Mouse (Mus musculus) stomach, embryonic 15.5 days (tissue): ENCODE measurements around the gene Zfp541. TPM values are rescaled to one million over a fixed set of nuclear protein-coding genes. Genes with fewer than 3 reads are reported as not detected.

ENCODE experiments used
- ATAC-seq: fragments of 200-750 bp; cut with Nextera tagmentation; 2 replicates; pipeline ENCODE4 v1.8.0; 2017; ENCODE audit warnings: low read depth, moderate number of reproducible peaks, moderate TSS enrichment; ENCODE audit not compliant: insufficient read depth, low FRiP score
- H3K27ac ChIP-seq: fragments of 300-500 bp; sonication (generic); 2 replicates; pipeline ENCODE4 v1.5.1; 2015; ENCODE audit warnings: mild to moderate bottlenecking, inconsistent platforms
- H3K27me3 ChIP-seq: fragments of 300-500 bp; sonication (generic); replicated peaks from 2 replicates; pipeline ENCODE4 v1.6.1; 2015; ENCODE audit warnings: inconsistent platforms
- H3K36me3 ChIP-seq: fragments of 300-500 bp; sonication (generic); 2 replicates; pipeline ENCODE4 v1.6.1; 2015; ENCODE audit warnings: inconsistent platforms
- H3K4me1 ChIP-seq: fragments of 300-500 bp; sonication (generic); 2 replicates; pipeline ENCODE4 v1.6.1; 2015; ENCODE audit warnings: inconsistent platforms
- H3K4me2 ChIP-seq: fragments of 300-500 bp; sonication (generic); 2 replicates; pipeline ENCODE4 v1.6.1; 2015; ENCODE audit warnings: mild to moderate bottlenecking, inconsistent platforms
- H3K4me3 ChIP-seq: fragments of 300-500 bp; sonication (generic); replicated peaks from 2 replicates; pipeline ENCODE4 v1.5.1; 2015; ENCODE audit warnings: inconsistent platforms
- H3K9ac ChIP-seq: fragments of 300-500 bp; sonication (generic); 2 replicates; pipeline ENCODE4 v1.6.1; 2015; ENCODE audit warnings: inconsistent platforms
- H3K9me3 ChIP-seq: fragments of 300-500 bp; sonication (generic); 2 replicates; pipeline ENCODE4 v1.6.1; 2016; ENCODE audit warnings: inconsistent platforms
- WGBS: fragments of 180-500 bp; shearing (Covaris S2); methylation state at CpG from one replicate; pipeline ENCODE4 v1.1.7; 2015; 5-methylcytosine and 5-hydroxymethylcytosine counted together
- polyA plus RNA-seq: library from polyadenylated mRNA; unstranded; fragments of >200 nt; fragmentation: Nextera tagmentation; extraction: Ambion mirVana; gene quantifications from 2 replicates; pipeline ENCODE4 v1.2.1, GENCODE M21; 2015

The Zfp541 gene
- polyA plus RNA-seq, 1 experiment from 2014 or later: 0.10 TPM

DNA sequence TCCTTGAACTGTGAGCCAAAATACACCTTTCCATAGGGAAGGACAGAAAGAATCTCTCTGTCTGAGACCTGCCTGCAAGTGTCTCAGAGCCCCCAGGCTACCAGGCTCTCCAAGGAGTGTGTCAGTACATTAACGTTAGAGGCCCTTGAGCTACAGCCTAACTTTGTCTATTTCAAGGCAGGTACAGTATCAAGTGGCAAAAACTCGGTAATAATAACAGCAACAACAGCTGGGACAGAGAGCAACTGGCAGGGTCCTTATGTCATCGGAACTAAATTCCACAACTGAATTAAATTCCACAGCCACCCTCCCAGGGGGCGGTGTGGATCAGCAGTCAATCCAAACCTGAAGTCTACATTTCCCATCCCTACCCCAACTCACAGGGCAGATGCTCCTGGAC lies 30.5 kb upstream of the Zfp541 start:
- Histone ChIP-seq H3K36me3 (no peaks in the 10 kb centered on the region), H3K9me3 (no peaks in the 10 kb centered on the region), H3K4me3 (no peak overlapping the region), H3K4me1 (peaks cover 12% of the 10 kb centered on the region; the same call in 1 of the 2 replicates), H3K27me3 (no peaks in the 10 kb centered on the region), H3K27ac (no peak overlapping the region), H3K9ac (no peak overlapping the region), H3K4me2 (no peak overlapping the region)
- ATAC-seq: no peak
- 89% methylated on average over 4 of the region's 4 CpGs for WGBS

DNA sequence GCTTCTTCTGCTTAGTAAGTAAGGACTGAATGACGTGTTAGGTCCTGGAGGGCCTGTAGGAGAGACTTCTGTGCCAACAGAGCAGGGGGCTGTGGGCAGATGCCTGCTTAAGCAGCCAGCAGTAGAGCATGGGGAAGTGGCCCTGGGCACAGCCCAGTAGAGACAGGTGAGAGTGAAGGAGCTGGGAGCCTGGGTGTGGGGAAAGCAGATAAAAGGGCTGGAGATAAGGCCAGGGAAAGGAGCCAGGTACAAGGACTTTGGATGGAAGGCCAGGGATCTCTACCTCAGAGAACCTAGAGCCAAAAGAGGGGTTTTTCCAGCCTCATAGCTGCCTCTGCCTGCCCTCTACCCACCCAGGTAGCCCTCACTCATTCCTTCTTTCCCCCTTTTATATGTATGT lies 28.6 kb upstream of the Zfp541 start:
- peaks cover 12% of the 10 kb centered on the region; the same call in 1 of the 2 replicates for H3K4me1 ChIP-seq
- 85% methylated on average over 1 of the region's 1 CpGs for WGBS
- peak; percentile 74 for ATAC-seq
- no peak overlapping the region for H3K9ac ChIP-seq
- 0 out of 2 replicates have a peak overlapping the region, but pooled peaks have one; percentile 16 for H3K27ac ChIP-seq
- no peak overlapping the region for H3K4me3 ChIP-seq
- no peaks in the 10 kb centered on the region for H3K36me3 ChIP-seq
- no peaks in the 10 kb centered on the region for H3K9me3 ChIP-seq
- no peak overlapping the region for H3K4me2 ChIP-seq
- no peaks in the 10 kb centered on the region for H3K27me3 ChIP-seq

DNA sequence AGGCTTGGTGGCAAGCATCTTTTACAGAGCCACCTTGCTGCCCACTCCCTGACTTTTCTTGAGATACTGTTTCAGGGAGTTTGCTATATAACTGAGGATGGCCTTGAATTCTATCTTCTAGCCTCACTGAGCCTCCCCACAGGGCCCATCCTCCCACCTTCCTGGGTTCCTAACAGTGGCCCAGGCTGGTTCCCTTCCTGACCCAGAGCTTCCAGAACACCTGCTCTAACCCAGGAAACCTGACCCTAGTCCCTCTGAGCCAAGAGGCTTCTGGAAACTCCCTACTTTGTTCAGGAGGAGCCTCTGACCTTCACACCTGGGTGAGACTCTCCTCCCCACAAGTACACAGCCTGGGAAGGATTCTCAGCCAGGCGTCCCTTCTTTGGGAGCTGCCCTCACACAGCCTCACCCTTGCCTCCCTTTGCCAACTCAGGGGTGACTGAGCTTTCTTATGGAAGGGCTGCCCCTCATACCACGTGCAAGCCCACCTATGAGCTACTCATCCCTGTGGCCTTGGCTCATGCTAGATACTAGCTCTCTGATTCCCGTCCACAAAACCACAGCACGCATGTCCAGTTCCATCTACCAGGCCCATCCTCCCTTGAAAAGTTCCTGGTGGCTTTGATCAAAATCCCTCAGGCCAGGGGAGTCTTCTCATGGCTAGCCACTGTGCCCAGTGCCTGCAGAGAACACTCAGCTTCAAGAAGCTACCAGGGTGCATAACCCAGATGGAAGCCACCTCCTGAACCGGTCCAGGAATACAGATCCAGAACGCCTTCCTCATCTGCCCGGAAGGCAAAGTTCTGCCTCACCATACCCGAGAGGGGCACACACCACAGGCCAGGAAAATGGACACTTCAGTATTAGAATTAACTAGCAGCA lies 27.8 kb upstream of the Zfp541 start:
- no peak for ATAC-seq
- no peak overlapping the region for H3K4me2 ChIP-seq
- no peaks in the 10 kb centered on the region for H3K27me3 ChIP-seq
- H3K4me1 ChIP-seq: peaks cover 12% of the 10 kb centered on the region; the same call in 1 of the 2 replicates
- no peaks in the 10 kb centered on the region for H3K9me3 ChIP-seq
- 85% methylated on average over 8 of the region's 8 CpGs for WGBS
- no peak overlapping the region for H3K4me3 ChIP-seq
- H3K27ac ChIP-seq: no peak overlapping the region
- H3K36me3 ChIP-seq: no peaks in the 10 kb centered on the region
- no peak overlapping the region for H3K9ac ChIP-seq

DNA sequence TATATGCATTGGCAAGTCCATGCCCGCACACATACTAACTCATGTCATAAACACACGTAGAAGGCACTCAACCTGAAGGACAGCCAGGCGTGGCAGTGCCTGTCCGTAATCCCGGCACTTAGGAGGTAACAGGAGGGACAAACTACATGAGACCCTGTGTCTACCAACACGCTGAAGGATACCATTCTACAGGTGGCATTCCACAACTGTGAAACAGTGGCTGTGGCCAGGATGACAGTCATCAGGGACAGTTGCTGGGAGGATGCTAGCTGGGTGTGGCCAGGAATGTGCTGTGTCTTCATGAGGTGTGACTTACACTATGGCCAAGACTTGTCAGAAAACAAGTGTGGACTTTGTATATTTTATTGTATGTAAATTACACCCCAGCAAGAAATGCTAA lies 24.6 kb upstream of the Zfp541 start:
- ATAC-seq: no peak
- H3K4me2 ChIP-seq: no peak overlapping the region
- WGBS: 85% methylated on average over 6 of the region's 6 CpGs
- H3K27me3 ChIP-seq: no peaks in the 10 kb centered on the region
- H3K9ac ChIP-seq: no peak overlapping the region
- H3K4me1 ChIP-seq: 0 out of 2 replicates have a peak, but pooled peaks cover 9% of the 10 kb centered on the region
- H3K36me3 ChIP-seq: no peaks in the 10 kb centered on the region
- H3K9me3 ChIP-seq: no peaks in the 10 kb centered on the region
- no peak overlapping the region for H3K4me3 ChIP-seq
- no peak overlapping the region for H3K27ac ChIP-seq

DNA sequence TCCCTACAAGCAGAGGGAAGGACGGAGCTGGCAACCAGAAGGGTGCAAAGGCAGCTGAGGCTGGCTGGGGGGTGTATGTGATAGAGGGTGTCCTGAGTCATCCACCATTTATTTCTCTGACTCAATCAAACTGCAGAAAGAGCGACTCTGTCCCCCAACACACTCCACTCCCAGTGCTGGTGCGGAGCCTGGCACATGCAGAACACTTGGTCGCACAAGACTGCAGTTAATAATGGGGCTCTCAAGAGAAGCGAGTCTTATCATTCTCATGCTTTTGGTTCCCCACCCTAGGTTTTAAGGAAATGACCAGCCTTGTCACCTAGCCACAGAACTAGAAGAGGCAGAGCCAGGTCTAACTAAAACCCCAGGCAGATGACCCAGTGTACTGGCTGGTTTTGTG lies 22.3 kb upstream of the Zfp541 start:
- H3K9me3 ChIP-seq: no peaks in the 10 kb centered on the region
- no peak overlapping the region for H3K4me2 ChIP-seq
- H3K4me1 ChIP-seq: 0 out of 2 replicates have a peak, but pooled peaks cover 4% of the 10 kb centered on the region
- 83% methylated on average over 5 of the region's 5 CpGs for WGBS
- no peaks in the 10 kb centered on the region for H3K36me3 ChIP-seq
- no peaks in the 10 kb centered on the region for H3K27me3 ChIP-seq
- H3K9ac ChIP-seq: no peak overlapping the region
- no peak for ATAC-seq
- no peak overlapping the region for H3K4me3 ChIP-seq
- no peak overlapping the region for H3K27ac ChIP-seq

DNA sequence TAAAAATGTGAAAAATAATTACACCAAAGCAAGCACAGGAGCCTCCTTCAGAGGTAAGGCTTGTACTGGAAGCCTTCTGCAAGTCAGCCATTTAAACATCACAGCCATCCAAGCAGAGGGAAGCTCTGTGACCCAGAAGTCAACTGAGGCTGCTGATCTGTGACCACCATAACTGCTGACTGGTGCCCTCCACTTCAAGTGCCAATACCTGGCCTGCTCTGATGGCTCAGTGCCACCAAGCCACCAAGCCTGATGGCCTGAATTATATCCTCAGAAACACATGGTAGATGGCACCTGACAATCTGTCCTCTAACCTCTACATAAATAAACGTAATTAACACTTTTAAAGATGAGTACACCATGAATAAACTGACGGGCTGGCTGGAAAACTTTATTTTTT lies 20.4 kb upstream of the Zfp541 start:
- no peak for ATAC-seq
- H3K9ac ChIP-seq: no peak overlapping the region
- no peak overlapping the region for H3K4me2 ChIP-seq
- no peak overlapping the region for H3K27ac ChIP-seq
- no peaks in the 10 kb centered on the region for H3K9me3 ChIP-seq
- H3K27me3 ChIP-seq: no peaks in the 10 kb centered on the region
- peaks cover 20% of the 10 kb centered on the region; the same call in 1 of the 2 replicates for H3K4me1 ChIP-seq
- H3K36me3 ChIP-seq: no peaks in the 10 kb centered on the region
- H3K4me3 ChIP-seq: no peak overlapping the region
- 82% methylated on average over 2 of the region's 2 CpGs for WGBS

DNA sequence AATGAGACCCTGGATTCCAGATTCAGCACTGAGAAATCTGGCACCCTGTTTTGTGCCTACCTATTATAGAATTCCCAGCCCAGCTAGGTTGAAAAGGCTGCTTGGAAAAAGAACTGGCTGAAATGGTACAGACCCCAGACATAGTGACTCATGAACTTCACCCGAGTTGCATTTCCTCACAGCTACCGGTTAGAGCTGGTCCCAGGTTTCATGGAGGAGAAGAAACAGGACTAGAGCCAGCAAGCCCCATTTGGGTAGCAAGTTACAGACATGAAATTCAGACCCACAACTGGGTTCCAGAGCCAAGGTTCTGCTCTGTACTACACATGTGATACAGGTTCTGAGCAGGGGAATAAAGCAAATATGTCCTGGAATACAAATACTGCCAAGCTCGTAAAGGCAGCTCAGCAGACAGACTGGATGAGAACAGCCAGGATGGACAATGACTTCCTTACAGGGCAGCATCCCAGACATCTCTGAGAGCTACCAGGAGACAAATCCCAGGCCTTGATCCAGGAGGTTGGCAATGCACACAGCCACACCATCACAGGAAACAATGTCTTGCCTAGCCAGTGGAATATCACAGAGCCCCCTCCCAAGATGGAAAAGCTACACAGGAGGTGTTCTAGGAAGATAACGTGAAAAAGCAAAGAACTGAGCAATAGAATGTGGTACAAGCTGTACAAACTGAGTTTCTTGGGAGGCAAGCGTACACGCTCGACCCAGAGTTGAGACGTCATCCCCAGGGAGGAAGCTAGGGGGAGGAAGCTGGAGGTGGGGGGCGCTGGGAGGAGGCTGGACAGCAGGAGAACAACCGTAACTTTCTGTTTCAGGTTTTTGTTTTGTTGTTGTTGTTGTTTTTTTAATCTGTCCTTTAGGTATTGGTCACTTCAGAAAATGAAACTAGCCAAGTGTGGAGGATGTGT lies 18.5 kb upstream of the Zfp541 start:
- no peaks in the 10 kb centered on the region for H3K36me3 ChIP-seq
- H3K9ac ChIP-seq: no peak overlapping the region
- no peak for ATAC-seq
- H3K4me3 ChIP-seq: no peak overlapping the region
- H3K27me3 ChIP-seq: no peaks in the 10 kb centered on the region
- H3K27ac ChIP-seq: no peak overlapping the region
- no peaks in the 10 kb centered on the region for H3K9me3 ChIP-seq
- no peak overlapping the region; the same call in 1 of the 2 replicates for H3K4me2 ChIP-seq
- peaks cover 23% of the 10 kb centered on the region; the same call in 1 of the 2 replicates for H3K4me1 ChIP-seq
- WGBS: 70% methylated on average over 10 of the region's 10 CpGs

DNA sequence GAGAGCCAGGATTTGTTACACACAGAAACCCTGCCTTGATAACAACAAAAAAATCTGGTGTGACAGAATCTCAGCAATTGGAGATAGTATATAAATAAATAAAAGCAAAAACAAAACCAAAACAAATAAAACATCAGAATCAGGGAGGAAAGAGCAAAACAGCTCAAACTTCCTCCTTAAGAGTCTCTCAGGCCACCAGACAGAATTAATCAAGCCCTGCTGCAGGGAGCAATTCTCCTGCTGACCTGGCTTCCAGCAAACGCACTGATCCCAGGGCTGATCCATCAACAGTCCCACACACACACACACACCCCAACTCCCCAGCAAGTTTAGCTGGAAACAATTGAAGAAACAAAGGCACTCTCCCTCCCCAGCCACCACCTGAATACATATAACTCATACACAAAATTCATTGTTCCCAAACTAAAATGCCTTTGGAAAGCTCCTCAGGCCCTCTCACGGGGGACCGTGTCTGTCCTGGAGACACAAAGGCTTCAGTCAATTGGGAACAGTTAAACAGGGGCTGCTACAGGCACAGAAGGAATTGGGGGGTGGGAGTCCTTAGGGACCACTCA lies 17.7 kb upstream of the Zfp541 start:
- WGBS: 45% methylated on average over 3 of the region's 3 CpGs
- Histone ChIP-seq H3K27me3 (no peaks in the 10 kb centered on the region), H3K4me3 (no peak overlapping the region), H3K9ac (no peak overlapping the region), H3K4me1 (peaks cover 24% of the 10 kb centered on the region; the same call in 1 of the 2 replicates), H3K36me3 (no peaks in the 10 kb centered on the region), H3K9me3 (no peaks in the 10 kb centered on the region), H3K4me2 (peak overlapping the region; percentile 4), H3K27ac (peak overlapping the region; percentile 40; the same call in 1 of the 2 replicates)
- no peak for ATAC-seq

DNA sequence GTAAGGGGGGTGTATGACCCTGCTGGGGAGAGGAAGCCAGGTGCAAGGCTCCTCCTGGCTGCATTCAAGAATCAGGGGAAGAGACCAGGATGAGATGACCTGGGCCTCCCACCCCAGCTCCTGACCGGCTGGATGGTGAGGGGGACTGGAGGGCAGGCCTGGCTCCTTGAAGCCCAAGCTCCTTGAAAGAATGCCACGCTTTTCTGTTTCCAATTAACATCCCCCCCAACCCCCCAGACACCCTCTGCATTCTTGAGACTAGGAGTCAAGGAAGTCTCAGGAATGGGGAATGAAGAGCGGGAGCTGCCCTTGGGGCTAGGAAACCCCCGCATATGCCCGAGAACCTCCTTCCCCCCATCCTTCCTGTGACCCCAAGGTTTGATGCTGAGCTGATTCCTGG lies 17.1 kb upstream of the Zfp541 start:
- H3K4me2 ChIP-seq: peak overlapping the region; percentile 83; the same call in 1 of the 2 replicates
- H3K27ac ChIP-seq: peak overlapping the region; percentile 40; the same call in 1 of the 2 replicates
- H3K9ac ChIP-seq: no peak overlapping the region
- ATAC-seq: no peak
- WGBS: 45% methylated on average over 5 of the region's 5 CpGs
- no peaks in the 10 kb centered on the region for H3K9me3 ChIP-seq
- no peaks in the 10 kb centered on the region for H3K36me3 ChIP-seq
- H3K4me3 ChIP-seq: no peak overlapping the region
- H3K27me3 ChIP-seq: no peaks in the 10 kb centered on the region
- peaks cover 30% of the 10 kb centered on the region; the same call in 1 of the 2 replicates for H3K4me1 ChIP-seq

DNA sequence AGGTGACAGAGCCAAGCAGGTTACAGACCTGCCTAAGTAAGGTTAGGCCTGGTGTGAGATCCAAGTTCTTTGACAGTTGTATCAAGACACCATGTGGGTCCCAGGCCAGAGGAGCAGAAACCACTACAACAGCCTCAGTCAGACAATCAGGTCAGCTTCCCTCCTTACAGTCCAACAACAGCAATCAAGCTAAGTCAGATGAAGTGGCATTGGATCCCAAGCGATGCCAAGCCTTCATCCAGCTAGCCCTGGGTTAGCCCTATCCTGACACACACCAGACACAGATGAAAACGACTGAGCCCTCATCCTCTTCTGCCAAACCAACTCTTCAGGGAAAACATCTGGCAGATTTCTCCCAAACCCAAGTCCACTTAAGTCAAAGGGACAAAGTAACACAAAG lies 16.1 kb upstream of the Zfp541 start:
- H3K27ac ChIP-seq: peak overlapping the region; percentile 97
- no peaks in the 10 kb centered on the region for H3K27me3 ChIP-seq
- no peak overlapping the region; the same call in 1 of the 2 replicates for H3K9ac ChIP-seq
- H3K36me3 ChIP-seq: no peaks in the 10 kb centered on the region
- H3K4me1 ChIP-seq: peaks cover 40% of the 10 kb centered on the region
- no peaks in the 10 kb centered on the region for H3K9me3 ChIP-seq
- peak overlapping the region; percentile 85 for H3K4me3 ChIP-seq
- WGBS: 40% methylated on average over 2 of the region's 2 CpGs
- peak overlapping the region; percentile 83 for H3K4me2 ChIP-seq
- no peak for ATAC-seq

DNA sequence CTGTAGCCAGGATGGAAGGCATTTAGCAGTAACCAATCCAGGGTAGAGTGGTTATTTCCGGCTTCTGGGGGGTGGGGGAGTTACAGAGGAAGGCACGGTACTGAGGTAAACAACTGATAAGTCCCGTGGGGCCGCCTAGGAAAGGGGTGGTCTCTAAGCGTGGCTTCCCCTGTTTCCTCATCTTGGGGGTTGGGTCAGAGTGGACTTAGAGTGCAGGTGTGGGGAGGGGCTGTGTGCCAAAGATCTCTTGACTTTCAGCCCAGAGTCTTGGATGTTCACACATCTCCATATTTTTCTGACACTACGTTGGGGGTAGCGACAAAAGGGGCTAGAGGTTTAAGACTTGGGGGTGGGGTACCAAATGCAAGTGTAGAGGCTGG lies 15.5 kb upstream of the Zfp541 start:
- Histone ChIP-seq H3K27ac (peak overlapping the region; percentile 97), H3K4me3 (peak overlapping the region; percentile 85), H3K9me3 (no peaks in the 10 kb centered on the region), H3K4me2 (peak overlapping the region; percentile 83), H3K9ac (peak overlapping the region; percentile 99), H3K4me1 (peaks cover 41% of the 10 kb centered on the region), H3K27me3 (no peaks in the 10 kb centered on the region), H3K36me3 (no peaks in the 10 kb centered on the region)
- ATAC-seq: peak; percentile 56; the same call in 1 of the 2 replicates
- 0% methylated on average over 7 of the region's 7 CpGs for WGBS
